Mouse (Mus musculus) retina, postnatal 7 days (tissue): ENCODE data around the gene Mapk1.

Experiments used
- DNase-seq: peaks from one replicate; pipeline ENCODE4 v3.0.0-alpha.2; 2012; ENCODE audit warnings: low read depth, low spot score

Gene Mapk1

DNA sequence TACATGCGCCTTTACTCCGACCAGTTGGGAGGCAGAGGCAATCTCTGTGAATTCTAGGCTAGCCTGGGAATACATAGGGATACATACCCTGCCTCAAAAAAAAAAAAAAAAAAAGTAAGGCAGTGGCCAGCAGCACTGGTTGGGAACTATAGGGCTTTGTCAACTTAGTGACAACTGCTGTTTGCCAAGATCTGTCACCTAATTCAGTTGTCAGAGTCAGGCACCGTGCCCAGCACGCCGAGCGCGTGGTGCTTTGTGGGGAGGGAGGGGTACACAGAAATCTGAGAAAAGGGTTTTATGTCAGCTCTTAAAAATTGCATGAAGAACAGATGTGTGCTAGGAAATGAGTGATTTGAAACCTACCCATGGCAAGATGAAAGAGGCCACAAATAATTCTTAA lies 94.9 kb downstream of the Mapk1 start:
- no peak for DNase-seq

DNA sequence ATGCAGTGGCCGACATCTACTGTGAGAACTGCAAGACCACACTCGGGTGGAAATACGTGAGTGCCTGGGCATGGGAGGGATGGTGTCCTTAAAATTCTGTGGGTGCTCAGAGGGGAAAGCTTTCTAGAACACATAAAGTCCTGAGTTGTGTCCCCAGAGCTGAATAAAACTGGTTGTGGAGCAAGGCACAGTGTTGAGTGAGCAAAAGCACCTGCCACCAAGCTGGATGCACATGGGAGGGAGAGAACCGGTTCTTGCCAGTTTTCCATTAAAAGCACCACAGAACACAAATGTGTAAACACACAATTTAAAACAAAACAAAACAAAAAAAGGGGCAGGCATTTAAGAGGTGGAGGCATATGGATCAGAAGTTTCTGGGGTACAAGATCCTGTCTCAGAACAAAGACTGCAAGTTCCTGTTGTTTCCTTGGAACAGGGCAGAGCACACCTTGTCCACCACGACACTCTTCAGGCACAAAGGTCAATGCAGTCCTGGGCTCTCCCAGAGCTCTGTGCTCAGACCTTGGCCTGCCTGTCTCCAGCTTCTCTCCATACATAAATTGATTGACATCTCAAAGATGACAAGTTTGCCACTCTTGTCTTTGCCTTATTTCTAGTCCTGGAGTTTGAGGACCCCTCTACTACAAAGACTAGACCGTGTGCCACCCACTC lies 99.1 kb downstream of the Mapk1 start:
- no peak for DNase-seq

DNA sequence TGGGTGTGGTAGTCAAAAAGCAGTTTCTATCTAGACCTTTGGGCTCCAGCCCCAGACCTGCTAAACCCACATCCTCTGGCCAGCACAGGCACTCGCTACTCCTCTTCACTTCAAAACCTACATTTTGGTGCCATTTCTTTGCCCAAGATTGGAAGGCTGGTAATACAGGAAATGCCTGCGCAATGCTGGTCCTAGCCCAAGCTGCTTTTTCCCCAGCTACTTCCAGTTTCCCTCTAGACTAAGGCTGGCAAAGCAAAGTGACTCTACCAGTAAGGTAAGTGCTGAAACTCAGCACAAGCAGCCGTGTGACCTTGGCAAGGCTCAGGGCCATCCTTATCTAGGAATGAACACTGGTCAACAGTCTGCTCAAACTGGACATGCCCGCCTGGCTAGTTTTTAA lies 102.5 kb downstream of the Mapk1 start:
- DNase-seq: no peak

DNA sequence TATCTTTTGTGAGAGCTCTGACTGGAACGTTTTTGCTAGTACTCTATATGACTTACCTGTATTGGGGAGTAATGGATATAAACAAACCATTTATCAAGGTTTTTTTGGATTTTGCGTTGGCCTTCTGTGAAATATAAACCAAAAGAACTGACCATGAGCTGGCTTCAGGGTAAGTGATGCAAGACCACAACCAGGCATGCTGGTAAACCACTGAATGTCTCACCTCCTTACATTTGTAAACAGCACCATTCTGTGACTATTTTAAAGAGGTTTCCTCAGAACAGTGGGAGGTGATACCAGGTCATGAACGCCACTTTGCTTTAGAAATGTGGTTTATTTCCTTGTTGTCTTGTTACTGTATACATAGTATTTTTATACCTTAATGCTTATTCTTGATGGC lies 103.1 kb downstream of the Mapk1 start:
- DNase-seq: no peak

DNA sequence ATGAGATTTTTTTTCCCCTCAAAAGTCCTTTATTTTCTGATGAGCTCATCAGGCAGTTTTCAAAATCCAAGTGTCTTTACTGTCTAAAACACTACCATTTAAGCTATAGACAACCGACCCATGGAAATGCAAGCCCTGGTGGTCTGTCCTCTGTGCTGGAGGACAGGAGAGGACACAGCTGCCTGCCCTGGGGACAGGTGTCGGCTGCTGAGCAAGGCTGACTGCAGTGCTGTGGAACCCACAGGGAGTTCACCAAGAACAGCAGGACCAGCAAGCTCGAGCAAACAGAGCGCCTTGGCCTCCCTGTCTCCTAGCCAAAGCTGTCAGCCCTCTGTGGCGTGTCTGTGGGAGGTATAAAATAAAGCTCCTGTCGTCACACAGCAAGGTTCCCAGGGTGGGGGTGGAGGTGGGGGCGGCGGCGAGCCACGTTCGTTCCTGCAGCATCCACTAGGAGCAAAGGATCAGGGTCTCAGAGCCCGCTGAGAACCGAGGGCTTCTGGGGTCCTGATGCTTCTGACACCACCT lies 103.5 kb downstream of the Mapk1 start:
- no peak for DNase-seq

DNA sequence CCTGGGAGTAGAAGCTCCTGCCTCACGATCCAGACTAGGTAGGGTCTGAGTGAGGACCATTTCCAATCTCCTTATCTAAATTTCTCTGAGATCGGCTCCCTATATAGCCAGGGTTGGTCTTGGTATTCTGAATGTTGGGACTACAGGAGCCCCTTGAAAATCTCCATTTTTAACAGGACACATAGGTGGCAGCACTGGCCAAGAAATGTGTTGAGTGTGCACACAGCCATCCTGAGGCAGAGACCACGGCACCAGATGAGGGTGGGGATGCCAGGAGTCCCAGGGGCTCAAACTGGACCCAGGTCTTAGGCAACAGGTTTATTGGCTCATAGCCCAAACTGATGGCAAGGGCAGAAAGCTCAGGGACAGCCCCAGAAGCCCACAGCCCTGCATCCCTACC lies 105.2 kb downstream of the Mapk1 start:
- DNase-seq: no peak

DNA sequence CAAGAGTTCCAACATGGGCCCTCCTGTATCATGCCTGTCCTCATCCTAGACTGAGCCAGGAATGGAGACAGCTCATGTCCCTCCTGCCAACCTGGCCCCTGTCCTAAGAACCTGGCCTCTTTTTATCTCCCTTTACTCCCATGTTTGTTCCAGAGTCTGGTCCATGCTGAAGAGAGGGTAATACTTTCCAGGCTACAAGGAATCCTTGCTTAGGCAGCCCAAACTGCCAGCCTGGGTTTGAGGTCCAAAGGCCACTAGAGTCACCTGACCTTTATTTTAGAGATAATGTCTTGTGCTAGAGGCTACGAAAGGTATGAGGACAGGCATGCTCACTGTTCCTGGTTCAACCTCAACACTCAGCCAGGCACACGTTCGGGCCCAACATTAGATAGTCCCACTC lies 113.8 kb downstream of the Mapk1 start:
- no peak for DNase-seq
